Mouse (Mus musculus): ENCODE results near the gene Ascc3. TPM values are rescaled to one million over a fixed set of nuclear protein-coding genes. Genes with fewer than 3 reads are reported as not detected.

Gene Ascc3
- total RNA-seq, 2 experiments from 2014 or later: 32.0 to 46.3 TPM

DNA sequence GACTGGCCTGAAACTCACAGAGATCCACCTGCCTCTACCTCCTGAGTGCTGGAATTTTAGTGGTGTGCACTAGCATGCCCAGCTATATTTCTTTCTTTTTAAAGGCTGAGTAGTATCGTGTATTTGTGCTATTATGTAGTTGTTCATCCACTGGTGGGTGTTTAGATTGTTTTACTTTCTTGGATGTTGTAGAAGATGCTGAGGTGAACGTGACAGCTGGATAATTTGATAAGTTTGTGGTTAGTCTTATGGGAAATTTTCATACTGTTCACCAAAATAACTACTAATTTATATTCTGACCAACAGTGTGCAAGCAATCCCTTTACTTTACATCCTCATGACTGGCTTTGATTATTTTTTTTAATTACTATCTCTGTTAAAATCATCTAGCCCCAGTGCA, 169.6 kb downstream of the Ascc3 start:
- ATAC-seq (ENCODE audit: poor library complexity, severe bottlenecking): no peak

DNA sequence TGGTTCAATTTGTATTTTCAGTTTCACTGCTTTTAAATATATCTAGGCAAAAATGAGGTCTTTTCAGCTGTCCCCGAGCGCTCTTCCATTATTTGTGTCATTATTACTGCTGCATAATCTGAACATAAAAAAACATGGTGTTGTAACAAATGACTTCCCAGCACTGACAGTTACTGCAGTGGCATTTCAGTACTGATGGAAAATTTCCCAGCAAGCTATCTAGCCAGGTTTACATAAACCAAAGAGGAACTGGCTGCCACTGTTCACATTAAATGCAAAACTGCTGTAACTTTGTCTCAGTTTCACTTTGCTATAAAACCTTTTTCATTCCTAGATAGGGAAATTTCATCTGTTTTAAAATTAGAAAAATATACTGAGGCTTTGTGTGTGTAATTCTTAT, 170.5 kb downstream of the Ascc3 start:
- peak; percentile 57 for ATAC-seq (ENCODE audit: poor library complexity, severe bottlenecking)

DNA sequence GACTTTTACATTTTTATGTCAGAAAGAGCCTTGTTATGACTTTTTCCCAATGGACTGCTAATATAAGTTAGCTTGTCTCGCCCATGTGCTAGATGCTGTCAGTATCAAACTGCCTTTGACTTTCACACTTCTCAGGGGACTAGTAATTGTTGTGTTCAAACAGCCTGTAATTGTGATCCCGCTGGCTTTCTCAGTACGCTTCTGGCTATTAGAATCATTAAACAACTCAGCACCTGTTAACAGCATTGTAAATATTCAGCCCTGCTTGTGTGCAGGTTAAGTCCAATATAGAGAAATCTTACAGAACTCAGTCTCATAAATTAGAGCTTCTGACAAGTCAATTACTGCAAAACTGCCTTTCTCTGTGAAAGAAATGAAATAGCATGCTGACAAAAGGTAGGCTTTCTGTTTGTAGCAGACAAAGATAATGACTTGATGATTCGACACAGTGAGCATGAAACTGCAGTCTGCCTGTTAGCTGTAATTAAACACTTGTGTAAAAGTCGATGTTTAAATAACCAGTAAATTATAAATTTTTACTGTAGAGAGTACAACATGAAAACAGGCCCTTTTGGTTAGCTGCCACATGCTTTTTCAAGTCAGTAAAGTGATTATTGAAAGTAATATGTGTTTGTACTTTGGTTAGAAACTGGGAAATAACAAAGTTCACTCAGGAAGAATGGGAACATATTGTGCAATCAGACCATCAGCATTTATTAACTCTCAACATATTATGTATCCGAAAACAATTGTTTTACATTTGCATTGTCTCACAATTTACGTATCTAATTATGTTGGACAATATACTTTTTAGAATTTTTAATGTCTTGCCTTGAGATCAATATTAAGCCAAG, 171.2 kb downstream of the Ascc3 start:
- ATAC-seq (ENCODE audit: poor library complexity, severe bottlenecking): no peak

DNA sequence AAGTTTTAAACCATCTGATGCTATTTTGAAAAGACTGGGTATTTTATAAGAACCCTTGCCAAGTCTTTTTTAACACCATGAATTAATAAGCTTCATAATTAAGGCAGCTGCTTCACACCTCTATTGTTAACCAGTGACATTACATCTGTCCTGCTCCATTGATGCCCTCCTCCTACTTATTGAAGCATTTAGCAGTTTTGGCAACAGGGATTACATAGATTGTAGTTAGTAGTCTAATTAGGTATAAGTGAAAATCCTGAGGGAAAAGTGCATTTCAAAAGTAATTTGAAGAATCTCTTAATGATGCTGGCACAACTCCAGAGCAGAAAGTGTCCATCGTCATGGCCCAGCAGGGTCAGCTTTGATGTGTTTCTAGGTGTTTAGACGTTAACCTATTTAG, 180.3 kb downstream of the Ascc3 start:
- ATAC-seq (ENCODE audit: poor library complexity, severe bottlenecking): no peak

DNA sequence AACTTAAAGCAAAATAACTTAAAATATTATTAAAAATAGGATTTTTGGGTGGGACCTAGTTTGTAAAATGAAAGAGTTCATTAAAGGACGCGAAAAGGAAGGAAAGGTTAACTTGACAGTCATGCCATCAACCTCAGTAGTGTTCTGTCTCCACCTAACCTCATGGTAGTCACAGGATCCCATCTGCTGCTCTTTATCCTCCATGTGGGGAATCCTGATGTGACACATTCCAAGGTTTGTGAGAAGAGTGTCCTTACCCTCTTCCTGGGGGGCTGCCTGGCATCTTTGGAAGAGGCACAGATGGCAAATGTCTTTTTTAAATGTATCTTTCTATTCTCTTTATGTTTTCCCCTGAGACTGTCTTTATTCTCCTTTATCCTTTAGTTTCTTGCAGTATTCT, 181.4 kb downstream of the Ascc3 start:
- no peak for ATAC-seq (ENCODE audit: poor library complexity, severe bottlenecking)

DNA sequence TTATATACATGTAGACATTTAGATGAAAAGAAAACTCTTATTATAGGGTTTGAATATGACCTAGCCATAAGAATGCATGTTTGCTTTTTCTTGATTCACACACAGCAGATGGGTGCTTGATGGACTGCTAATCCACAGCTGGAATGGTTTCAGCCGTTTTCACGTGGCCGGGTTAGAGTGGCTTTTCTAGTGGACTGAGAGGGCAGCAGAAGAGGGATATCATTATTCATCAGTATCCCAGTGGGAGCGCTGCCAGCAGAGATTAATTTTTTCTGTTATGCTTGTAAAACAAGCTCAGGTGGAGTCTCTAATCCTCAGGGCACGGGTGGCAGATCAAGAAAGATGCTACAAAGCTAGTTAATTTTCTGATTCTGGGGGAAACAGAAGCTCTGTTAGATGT, 200.4 kb downstream of the Ascc3 start:
- no peak for ATAC-seq (ENCODE audit: poor library complexity, severe bottlenecking)

DNA sequence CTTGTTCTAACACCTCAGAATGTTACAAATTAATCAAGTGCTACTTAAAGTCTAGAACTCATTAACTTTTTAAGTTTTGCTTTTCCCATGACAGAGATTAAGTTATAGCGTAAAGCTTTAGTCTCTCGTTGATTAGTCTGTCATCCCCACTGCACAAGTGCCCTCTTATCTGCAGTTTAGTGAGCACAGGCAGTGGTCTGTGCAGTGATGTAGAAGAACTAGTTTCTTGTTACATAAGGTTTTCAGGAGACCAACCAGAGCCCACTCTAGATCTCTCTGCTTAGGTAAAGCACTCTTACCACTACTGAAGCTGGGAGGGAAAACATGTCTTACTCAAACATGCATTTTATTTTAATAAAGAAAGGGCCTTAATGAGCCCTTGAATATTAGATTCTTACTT, 209.1 kb downstream of the Ascc3 start:
- no peak for ATAC-seq (ENCODE audit: poor library complexity, severe bottlenecking)

DNA sequence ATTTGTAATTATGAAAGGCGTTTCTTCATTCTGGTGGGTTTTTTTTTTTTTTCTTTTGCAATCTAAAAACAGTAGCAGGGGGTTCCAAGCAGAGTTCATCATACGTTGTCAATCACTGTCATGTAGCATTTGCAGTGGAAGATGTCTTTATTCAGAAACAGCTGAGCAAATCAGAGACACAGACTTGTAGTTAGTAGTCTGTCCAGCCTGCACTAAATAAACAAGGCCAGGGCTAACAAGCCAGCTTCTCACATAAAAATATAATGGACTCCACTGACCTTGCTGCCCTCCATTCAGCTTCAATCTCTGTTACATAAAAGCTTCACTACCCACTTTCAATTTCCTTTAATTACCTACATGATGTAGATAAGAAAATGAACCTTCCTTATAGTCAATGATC, 209.9 kb downstream of the Ascc3 start:
- ATAC-seq (ENCODE audit: poor library complexity, severe bottlenecking): no peak

DNA sequence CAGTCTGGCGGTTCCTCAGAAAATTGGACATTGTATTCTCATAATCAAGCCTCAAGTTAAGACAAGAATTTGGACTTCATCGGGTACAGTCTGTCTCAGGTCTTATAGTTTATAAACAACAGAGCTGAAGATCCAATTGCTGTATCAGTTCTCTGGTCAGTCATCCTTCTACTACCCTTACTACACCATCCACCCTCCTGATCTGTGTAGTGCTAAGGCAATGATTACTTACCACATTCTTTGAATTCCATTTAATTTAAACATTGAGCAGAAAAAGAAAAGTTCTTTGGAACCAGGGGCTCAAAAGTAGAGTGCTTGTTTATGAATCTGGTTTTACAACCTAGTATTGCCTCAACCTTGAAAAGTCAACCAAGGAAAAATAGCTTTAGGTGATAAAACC, 213.7 kb downstream of the Ascc3 start:
- no peak for ATAC-seq (ENCODE audit: poor library complexity, severe bottlenecking)

DNA sequence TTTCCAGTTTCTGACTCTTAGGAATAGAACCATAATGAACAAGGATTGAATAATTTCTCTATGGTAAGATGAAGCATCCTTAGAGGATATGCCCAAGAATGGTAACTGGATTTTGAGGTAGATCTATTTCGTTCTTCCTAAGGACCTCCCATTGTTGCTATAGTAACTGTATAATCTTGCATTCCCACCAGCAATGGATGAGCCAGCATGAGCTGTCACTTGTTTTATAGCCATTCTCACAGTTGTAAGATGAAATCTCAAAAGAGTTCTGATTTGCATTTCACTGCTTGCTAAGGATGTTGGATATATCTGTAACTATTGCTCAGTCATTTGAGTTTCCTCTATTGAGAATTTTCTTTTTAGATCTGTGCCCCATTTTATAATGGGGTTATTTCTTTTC, 229.9 kb downstream of the Ascc3 start:
- ATAC-seq (ENCODE audit: poor library complexity, severe bottlenecking): no peak

DNA sequence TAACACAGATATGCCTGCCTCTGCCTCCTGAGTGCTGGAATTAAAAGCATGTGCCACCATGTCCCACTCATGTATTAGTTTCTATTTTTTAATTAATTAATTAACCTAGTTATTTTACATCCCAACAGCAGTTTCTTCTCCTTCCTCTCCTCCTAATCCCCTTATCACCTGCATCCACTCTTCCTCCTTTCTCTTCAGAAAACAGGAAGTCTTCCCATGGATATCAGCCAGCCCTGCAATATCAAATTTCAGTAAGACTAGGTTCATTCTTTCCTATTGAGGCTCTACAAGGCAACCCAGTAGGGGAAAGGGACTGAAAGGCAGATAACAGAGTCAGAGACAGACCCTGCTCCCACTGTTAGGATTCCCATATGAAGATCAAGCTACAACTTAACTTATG, 234.4 kb downstream of the Ascc3 start:
- no peak for ATAC-seq (ENCODE audit: poor library complexity, severe bottlenecking)

DNA sequence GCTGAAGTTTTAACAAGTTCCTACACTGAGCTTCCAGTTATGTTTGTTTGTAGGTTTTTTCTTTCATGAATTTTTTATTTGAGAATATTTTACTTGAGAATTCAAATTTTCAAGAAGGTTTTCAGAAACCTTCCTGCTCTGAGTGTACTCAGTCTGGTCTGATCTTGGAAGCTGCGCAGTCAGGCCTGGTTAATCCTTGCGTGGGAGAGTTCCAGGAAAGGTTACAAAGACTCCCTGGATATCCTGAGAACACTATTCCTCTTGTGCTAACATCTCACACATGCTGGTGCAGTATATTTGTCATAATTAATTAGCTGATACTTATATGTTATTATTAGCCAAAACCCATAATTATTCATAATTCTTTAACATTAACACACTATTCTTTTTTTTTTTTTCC, 242.1 kb downstream of the Ascc3 start:
- ATAC-seq (ENCODE audit: poor library complexity, severe bottlenecking): no peak

DNA sequence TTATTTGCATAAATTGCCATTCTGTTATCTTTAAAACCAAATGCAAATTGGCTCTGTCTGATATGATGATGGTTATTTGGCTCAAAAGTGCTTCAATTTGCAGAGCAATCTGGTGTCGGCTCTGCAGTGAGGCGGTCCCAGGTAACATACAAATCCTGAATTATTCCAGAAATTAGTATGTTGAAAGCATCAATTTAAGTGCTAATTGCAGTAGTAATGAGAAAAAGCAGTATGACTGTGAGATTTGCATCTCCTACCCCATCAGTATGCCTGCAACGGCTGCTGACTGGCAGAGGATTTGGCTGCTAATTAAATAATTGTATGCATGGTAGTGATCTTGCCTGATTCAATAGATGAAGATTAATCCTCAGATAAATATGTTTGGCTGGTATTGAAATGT, 250.9 kb downstream of the Ascc3 start:
- no peak for ATAC-seq (ENCODE audit: poor library complexity, severe bottlenecking)

DNA sequence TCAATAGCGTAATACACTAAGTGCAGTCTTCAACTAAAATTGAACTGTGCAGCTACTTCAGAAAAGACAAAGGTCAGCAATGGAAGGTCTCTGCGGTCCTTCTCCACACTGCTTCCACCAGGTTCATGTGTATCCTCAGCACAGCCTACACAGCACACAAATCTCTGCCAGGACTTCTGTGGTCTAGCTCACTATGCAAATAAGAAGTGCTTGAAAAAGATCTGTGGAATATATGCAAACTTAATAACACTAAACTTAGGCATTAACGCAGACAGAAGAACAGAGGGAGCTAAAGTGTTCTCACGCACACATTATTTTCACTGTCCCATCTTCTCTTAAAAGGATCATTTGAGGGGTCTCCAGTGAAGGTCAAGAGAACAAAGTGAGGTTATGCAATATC, 275.7 kb downstream of the Ascc3 start:
- no peak for ATAC-seq (ENCODE audit: poor library complexity, severe bottlenecking)

DNA sequence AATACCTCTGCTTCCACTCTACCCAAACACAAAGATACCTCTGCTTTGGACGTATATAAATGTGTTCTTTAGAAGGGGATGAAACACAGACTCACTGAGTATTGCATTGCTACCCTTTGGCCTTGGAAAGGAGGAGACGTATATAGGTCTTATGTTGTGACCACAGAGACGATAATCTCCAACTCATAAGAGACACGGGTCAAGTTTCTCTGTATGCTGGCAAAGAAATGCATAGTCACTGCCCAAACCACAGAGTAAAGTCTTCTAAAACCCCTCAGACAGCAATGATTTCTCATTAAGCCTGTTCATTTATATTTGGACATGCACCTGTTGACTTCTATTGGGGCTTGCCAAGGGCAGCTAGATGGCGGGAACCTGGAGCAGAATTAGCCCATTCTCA, 284.5 kb downstream of the Ascc3 start:
- no peak for ATAC-seq (ENCODE audit: poor library complexity, severe bottlenecking)

DNA sequence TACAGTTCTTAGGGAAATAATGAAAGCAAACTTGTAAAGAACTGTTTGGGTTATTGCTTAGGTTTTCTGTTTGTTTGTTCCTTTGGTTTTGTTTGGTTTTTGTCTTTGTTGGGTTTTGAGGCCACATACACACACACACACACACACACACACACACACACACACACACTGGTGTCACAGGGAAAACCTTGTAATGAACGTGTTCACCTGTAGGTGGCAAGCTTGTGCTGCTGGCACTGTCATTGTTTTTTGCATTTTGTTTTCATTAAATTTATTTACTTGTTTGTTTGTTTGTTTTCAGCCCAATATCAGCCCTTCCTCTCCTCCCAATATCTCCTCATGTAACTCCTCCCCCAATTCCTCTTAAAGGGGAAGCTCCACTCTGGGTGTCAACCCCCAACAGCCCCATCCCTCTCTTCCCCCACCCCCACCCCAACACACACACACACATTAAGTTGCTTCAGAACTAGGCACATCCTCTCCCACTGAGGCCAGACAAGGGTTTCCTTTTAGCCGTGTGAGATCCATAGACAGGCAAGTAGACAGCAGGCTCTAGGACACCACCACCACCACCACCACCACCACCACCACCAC, 289.1 kb downstream of the Ascc3 start:
- ATAC-seq (ENCODE audit: poor library complexity, severe bottlenecking): no peak

DNA sequence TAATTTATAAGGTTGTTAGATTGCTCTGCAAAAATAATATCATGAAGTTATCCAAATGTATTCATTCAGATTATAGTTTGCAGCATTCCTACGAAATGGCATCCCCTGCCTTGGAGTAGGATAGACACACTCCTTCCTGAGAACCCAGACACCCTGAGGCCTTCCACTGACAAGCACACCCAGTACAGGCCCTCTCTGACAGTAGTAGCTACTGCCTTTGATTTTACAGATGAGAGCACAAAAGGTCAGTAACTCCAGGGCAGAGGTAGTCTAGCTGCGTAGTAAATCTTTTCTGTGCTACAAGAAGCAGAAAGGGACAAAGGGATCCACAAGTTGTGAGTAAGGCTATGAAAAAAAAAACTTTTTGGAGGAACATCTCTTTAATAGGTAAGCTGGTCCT, 289.9 kb downstream of the Ascc3 start:
- ATAC-seq (ENCODE audit: poor library complexity, severe bottlenecking): no peak

DNA sequence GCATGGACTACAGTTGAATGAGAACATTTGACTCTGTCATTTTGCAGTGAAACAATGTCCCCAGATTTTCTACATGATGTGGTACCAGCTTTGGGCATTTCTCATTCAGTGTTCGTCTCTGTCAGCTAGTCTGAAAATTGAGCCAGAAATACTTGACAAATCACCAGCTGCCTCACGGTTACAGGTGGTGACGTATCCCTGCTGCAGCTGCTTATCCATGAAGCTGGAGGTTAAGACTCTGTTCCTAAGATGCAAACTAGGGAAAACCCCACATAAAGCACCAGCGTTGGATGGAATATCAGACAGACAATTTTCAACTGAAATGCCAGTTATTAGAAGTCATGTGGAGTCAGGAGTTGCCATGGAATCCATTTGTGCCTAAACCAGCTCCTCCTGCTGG, 293.8 kb downstream of the Ascc3 start:
- ATAC-seq (ENCODE audit: poor library complexity, severe bottlenecking): no peak

DNA sequence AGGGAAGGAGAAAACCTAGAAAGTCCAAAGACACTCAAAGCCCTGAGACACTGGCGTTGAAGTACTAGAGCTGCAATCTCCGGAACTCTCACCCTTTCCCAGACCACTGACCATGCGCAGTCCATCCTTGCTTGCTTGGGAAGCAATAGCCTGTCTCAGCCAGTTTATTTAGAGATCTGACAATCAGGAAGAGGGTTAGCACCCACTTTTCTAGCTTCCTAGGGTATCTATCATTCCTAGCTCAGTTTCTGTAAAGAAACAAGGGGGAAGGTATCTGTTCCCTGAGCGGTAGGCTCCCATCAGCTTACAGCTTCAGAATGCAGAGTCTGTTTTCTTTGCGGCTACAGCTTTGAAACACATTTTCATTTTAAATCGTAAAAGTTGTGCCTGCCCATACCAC, 298.2 kb downstream of the Ascc3 start:
- no peak for ATAC-seq (ENCODE audit: poor library complexity, severe bottlenecking)

DNA sequence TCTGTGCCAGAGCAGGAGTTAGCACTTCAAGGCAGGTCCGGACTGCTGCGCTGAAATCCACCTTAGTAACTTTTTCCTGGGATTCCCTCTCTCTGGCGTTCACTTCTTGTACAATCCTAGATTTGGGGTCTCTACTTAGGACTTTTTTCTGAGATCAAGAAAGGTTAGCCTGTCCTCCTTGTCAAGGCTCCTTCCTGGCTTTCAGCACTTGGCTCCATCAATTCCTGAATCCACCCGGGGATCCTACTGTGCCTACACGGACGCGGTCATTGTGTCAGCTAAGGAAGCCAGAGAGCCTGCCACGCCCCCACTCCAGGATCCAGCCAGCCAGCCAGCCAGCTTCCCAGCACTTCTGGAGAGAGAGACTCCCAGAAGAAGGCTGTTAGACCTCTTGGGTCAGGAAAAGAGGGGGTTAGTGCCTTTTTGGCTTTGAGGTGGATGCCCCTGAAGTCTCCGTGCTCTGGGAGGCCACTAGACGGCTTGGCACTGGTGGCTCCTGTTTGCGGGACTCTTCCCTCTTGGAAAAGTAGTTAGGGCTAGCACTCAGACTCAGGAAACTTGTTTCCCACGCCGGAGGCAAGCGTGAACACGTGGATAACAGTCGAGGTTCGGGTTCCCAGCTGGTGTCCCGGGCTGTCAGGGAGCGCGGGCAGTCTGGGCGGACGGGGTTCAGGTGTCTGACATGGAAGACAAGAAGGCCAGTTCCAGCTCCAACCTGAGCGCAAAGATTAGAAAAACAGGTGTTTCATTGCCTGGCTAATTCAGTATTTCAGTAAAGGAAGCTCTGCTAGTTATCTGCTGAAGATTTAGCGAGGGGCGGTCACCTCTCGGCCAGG, 299.6 kb downstream of the Ascc3 start:
- ATAC-seq (ENCODE audit: poor library complexity, severe bottlenecking): no peak

DNA sequence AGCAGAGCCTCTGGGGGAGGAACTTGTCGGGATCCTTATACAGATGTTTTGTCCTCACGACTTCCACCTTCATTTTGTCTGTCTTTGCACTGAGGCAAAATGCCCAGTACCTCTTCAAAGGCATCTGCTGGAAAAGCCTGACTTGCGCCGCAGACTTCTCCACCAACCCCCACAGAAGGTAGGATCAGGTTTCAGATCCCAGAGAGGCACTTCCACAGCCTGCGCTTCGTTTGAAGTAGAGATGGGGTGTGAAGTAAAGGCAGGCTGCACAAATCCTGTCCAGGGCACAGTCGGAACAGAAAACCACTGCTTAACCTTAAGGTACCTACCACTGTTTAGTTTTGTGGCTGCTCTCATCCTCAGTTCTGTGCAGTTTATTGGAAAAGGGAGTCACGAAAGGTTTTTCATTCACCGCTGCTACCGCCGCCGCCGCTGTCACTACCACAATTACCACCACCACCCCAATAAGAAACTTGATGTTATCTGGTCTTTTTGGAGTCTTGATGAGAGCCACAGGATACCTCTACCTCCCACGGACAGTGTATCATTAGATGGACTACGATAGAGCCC, 300.4 kb downstream of the Ascc3 start:
- ATAC-seq (ENCODE audit: poor library complexity, severe bottlenecking): no peak

DNA sequence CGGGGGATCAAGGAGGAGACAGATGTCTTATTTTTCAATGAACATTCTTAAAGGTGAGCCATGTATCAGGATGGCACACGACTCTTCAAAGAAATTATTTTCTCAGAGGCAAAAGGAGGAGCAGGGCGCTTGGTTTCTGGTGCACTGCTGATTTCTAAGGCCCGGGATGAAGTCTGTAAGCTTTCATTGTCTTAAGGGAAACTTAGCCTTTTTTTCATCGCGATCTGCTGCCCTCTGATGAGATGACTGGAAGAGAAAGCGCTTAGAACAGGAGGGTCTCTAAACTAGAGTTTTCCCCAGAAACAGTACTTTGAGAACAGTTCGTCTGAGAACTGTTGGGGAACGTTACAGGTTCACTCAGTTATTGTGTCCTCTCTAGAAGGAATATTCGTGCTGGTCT, 301.1 kb downstream of the Ascc3 start:
- ATAC-seq (ENCODE audit: poor library complexity, severe bottlenecking): no peak

All from megakaryocyte, adult 5-6 weeks (primary cell).